Mouse (Mus musculus): Measurements from ENCODE around the gene Tmem128.

Tmem128 gene

DNA sequence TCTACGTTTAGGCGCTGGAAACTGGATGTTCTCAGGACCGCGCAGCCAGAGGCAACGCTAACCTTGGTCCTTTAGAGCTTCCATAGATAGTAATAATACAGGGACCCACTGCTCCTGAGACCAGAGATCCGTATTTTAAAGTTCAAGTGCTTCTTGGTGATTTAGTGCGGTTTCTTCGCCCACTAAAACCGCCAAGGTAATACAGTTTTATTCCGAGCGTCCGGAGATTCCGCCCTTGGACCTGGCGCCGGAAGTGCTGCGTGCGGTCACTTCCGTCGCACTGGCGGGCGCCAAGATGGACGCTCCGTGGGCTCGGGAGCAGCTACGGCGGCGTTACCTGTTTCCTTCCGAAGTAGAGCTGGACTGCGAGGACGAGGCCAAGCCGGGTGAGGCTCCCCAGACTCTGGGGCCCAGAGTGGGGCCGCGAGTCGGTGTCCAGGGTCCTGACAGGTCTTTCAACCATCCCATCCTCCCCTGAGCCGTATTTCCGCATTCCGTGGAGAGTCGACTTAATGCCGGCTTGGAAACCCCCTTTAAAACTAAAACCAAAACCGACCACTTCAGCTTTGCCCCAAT lies at the start of gene Tmem128:
Gene Tmem128, plus strand, starts transcription at position 79 of the 576 bp plus-strand sequence.
- peak; percentile 78 for DNase-seq

DNA sequence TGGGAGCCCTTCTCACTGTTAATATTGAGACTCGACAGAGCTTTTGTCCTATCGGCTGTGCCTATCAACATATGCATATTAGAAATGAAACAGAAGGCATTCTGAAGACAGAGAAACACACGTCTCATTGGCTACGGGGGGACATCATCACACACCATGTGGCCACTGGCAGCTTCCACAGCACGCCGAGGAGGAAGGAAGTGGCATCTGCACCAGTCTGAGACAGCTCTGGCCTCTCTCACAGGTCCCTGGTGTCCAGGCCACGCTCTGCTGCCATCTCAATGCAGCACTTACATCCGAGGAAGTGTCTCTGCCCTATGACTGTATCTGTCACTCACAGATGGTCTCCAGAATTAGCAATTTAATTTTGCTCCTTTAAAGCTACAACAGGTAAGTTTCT lies 48.3 kb upstream of the Tmem128 start:
- DNase-seq, result no peak

DNA sequence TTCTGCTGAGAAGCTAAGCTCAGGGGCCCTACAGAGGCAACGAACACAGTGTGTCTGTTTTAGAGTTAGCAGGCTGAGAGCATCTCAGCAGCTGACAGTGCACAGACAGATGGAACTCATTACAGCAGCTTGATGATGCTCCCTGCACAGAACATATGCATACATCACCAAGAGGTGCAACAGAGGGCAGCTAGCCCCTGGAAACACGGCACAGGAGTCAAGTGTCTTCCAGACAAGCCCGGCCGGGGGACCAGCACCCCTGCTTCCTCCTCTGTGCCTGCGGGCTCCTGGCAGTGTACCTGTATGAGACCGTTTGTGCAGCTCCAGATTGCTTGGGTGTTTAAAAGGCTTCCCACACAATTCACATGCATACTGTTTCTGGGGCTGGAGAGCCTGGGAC lies 47.0 kb upstream of the Tmem128 start:
- no peak for DNase-seq

DNA sequence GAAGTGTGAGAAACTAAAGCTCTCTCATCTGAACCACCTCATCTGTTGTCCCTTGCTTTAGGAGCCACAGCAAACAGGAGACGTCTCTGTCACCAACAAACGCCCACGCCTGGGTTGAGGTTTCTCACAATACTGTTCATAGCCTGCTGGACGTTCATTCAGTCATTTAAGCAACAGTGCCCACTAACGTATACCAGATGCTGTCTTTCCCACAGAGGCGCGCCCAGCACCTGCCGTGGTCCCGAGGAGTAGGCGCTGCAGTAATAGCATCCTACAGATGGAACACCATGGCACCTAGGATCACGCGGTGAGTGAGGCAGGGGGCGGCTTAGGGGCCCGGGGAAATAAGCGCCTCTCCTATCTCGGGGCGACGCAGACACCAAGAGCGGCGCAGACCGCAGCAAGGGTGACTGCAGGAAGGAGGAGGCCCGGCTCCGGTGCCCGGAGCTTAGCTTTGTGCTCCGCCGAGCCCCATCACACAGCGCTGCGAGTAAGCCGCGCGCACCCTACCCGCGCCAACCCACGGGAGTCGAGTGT lies 40.1 kb upstream of the Tmem128 start:
- no peak for DNase-seq

DNA sequence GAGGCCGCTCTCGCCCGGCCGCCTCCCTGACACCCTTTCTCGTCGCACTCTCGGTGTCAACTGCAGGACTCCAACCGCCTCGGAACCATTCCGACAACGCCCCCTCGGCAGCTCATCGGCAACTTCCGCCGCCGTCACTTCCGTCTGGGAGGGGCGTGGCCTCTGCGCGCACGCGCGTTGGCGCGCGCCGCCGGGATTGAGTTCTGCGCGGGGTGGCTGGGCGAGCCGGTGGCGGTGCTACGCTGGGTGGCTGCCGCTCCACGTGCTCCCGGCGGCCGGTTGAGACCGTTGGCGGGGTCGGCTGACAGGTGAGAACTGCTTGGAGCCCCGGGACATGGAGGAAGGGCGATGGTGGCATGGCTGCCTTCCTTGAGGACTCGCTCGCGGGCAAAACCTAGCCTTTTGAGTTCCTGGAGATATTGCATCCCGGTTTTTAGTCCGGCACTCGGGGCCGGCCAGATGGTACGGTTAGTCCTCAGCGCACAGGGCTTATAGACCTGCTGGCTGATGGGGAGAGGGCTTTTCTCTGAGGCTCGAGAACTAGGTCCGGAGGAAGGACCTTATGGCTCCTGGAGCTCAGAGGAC lies 39.6 kb upstream of the Tmem128 start, which contains the start of the genes Zbtb49 and Lyar:
Gene Zbtb49, minus strand, starts transcription at position 130 of the 585 bp plus-strand sequence.
Gene Lyar, plus strand, starts transcription at position 143 of the 585 bp plus-strand sequence.
- peak; percentile 96 for DNase-seq

DNA sequence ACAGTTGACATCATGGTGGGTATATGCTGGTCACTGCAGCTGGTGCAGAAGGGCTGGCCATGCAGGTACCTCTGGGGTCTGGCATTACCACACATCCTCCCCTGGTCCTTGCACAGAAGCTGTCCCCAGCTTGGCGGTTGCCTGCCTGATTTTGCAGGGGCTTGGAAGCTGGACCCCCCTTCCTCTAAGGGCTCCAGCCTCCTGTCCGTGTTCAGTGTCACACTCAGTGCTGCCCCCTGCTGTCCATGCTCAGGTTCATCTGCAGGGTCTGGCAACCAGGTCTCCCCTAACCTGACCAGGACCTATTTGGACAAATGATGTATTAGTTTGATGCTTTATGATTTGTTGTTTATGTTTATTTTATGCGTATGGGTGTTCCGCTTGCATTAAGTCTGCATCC lies 24.6 kb upstream of the Tmem128 start:
- peak; percentile 65 for DNase-seq

DNA sequence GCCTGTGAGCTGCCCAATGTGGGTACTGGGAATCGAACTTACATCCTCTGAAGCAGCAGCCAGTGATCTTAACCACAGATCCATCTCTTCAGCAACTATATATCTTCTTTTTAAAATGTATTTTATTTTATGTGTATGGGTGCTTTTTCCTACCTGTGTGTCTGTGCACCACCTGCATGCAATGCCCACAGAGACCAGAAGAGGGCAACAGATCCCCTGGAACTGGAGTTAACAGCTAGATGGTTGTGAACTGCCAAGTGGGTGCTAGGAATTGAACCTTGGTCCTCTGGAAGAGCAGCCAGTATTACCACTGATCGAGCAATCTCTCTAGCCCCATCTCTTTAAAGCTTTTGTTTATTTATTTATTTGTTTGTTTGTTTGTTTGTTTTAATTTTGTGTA lies 23.4 kb upstream of the Tmem128 start:
- DNase-seq, result peak; percentile 8

DNA sequence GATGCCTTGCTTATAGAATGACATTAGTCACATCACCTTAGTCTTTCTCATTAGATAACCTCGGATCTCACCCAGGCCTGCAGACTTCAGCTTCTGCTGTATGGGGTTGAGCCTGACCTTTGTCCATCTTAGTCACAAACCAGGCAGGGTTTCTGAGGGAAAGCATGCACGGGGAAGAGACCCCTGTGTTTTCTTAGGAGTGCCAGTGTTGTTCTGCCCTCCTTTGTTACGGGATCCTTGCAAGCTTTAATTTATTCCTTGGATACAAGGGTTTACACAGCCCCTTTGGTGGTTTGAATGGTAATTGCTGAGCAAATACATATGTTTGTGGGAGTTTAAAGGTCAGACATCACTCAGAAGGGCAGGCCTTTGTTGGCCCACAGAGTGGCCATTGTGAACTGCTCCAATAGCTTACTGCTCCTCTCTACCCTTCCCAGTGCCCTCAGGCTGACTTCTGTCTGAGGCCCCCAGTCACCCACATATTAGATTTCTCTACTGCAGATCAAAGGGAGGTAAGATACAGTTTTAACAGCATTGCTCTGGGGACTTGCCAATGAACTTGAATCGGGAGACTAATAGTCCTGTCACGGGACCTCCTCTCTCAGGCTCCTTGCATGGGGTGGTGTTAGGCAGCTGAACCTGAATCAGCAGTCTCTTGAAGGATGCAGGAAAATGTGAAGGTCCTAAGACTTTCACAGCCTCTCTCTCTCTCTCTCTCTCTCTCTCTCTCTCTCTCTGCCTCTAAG lies 19.1 kb upstream of the Tmem128 start:
- DNase-seq, result peak; percentile 4

DNA sequence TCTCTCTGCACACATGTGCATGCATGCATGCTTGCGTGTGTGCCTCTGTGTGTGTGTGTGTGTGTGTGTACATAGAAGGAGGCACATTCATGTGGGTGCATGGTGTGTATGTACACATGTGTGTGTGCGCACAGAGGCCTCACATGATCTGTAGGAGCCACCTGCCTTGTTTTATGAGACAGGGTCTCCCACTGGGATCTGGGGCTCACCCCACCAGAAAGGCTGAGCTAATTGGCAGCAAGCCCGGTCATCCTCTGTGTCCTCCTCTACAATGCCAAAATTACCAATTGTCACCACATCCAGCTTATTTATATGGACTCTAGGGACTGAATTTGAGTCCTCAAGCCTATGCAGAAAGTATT lies 18.5 kb upstream of the Tmem128 start:
- peak; percentile 7 for DNase-seq

DNA sequence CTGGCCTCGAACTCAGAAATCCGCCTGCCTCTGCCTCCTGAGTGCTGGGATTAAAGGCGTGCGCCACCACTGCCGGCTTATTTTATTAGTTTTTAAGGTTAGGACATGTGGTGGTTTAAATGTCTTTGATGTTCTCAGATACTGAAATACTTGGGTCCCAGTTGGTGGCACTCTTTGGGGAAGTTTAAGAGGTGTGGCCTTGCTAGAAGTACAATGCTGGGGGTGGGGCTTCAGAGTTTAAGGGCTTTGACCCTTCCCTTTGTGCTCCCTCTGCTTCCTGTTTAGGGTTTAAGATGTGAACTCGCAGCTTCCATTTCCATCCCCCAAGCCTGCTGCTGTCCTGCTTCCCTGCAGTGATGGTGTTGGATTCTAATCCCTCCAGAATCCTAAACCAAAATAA lies 18.0 kb upstream of the Tmem128 start:
- peak; percentile 1 for DNase-seq

DNA sequence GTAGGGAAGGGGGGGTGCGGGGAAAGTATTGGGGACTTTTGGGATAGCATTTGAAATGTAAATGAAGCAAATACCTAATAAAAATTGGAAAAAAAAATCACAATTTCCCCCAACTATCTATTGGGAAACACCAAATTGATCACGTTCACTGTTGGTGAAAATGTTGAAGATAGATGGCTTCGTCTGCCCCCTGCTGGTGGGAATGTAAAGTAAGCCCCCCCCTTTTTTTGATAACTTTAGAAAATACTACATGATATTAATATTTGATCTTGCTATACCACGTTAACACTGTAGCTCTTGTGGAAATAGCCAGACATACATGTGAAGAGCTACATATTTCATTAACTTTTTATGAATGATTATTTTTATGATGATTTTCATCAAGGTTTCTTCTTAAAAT lies 4.8 kb upstream of the Tmem128 start:
- DNase-seq, result peak; percentile 4

DNA sequence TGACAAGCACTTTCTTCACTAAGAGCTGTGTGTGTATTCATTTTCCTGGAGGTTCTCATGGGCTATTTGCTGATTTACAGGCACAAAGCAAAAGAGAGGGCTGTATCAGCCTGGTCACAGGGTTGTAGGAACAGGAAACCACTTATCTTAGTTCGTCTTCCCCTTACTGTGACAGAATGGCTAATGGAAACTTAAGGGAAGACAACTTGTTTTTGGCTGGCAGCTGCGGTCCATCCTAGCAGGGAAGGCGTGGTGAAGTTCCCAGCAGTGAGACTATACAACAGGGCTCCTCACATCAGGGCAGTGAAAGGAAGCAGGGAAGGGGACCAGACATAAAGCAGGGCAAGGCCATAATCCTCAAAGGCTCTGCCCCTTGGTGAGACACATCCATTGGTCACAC lies 4.3 kb upstream of the Tmem128 start:
- DNase-seq, result peak; percentile 4

DNA sequence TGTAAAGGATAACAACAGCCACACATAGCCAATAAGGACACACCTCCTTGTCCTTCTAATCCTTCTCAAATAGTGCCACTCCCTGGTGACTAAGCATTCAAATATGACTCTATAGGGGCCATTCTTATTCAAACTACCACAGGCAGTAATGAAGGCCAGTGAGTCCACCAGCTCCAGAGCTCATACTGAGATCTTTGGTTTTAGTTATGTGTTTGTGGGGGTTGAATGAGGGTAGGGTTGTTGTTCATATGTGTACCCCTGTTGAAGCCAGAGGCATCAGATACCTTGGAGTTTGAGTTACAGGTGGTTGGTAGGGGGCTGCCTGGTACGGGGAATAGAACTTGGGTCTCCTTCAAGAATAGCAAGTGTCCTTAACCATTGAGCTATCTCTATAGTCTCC lies 3.4 kb upstream of the Tmem128 start:
- peak; percentile 0 for DNase-seq

DNA sequence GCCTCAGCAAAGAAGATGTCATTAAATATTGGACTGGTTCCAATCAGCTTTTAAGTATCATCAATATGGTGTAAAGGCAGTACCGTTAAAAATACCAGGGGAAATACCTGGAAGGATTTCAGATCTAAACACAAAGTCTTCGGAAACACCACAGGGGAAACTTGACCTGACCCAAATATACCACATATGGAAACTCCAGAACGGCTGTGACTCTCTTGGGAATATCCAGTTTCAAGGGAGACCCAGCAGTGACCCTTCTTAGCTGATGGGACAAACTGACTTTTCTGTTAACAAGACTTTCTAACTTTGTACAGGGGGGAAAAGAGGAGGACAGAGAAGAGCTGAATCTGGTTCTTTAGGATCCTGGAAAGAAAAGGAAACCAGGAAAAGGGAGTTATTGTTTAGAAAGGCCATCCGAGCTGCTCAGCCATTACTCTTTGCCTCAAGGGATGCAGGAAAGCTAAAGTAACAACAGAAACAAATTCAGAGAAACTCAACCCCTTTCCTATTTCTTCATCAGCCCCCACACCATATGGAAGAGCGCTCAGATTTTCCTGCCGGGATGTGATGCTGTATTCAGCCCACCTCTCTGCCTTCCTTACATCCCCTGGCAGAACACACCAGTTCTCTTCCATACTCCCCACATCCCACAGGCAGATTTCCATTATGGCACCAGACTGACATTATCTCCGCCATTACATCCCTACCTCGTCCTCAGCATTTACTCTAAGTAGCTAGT lies 1.8 kb upstream of the Tmem128 start:
- no peak for DNase-seq

DNA sequence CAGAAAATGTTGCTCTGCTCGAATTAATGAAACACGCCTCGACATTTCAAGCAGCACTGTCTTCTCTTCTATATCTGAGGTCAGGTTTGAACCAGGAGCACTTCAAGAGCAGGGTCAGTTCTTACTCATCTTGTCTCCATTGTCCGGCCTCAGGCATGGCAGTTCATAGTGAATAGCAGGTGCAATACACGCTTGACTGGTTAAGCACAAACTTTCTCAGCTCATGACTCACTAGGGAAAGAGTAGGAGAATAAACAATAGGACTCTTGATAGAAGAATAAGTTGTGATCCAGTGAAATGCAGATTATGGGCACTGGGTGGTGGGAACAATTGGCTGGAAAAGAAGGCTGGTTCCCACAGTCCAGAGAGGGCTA lies 1.2 kb upstream of the Tmem128 start:
- DNase-seq, result peak; percentile 2

DNA sequence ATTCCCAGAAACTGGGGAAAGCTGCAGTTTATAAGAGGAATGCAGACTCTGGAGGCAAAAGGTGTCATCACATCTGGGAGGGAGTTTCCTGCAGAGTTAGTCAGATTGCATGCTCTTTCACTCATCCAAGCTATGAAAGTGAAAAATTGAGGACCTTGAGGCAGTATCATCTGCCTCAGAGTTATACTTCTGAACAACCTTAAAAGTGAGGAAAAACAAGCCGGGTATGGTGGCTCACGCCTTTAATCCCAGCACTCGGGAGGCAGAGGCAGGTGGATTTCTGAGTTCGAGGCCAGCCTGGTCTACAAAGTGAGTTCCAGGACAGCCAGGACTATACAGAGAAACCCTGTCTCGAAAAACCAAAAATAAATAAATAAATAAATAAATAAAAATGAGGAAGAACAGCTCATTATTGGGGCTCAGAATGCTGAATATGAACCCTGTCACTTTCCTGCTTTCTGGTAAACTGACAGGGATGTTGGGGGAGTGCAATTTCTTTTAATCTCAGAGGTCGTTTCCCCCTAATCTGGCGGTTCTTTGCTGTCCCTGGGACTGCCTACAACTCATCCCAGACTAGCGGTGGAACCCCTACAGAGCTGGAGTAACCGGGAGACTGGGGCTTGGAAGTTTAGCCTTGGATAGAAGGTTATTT lies 404 bp upstream of the Tmem128 start:
- no peak for DNase-seq

DNA sequence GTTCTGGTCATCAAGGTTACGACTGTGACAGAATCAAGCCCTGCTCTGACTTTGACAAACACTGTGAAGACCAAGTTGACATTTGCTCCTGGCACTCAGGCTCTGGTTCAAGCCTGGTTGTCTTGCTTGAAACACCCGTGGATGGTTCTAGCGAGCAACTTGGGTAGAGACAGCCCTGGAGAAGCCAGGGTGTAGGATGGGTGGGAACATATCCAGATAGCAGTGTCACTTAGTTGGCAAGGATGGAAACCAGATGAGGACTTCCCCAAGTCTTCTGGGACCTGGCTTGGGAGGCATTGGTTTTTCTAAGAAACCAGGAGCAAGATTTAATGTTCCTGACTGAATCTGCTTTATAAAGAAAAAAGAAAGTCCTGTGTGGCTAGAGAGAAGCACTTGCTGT lies 11.0 kb downstream of the Tmem128 start:
- DNase-seq, result no peak

DNA sequence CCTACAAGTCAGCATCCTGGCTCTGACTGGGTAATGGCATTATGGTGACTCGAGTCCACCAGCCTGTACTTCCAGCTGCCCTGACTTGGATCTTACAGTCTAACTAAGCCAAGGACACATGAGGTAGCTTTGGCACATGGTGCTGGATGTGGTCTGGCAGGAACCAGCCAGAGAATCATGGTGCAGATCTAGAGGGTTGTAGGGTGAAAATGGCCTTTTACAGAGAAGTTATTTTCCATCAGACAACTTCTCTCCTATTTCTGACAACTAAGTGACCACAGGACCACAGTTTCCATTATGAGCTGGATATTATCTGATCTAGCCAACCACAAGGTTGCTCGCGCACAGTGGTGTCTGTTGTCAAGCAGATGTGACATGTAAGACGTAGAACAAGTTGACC lies 13.8 kb downstream of the Tmem128 start:
- no peak for DNase-seq

DNA sequence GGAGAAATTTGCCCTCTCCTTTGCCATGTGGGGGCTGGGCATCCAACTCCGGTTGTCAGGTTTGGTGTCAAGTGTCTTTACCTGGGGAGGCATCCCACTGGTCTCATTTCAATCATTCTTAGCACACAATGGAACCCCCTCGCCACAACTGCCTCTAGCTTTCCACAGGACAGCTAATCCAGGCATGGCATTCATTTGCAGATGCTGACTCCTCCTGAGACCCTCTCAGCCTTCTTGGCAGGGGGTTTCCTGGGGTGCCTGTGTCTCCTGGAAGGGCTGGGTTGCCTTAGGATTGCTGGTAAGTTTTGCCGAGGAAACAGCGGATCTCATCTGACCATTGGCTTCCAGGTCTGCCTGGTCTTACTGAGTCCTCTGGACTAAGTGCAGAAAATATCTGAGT lies 15.8 kb downstream of the Tmem128 start, which contains the start of gene Otop1:
Gene Otop1, plus strand, starts transcription at position 202 of the 400 bp plus-strand sequence.
- DNase-seq, result no peak

DNA sequence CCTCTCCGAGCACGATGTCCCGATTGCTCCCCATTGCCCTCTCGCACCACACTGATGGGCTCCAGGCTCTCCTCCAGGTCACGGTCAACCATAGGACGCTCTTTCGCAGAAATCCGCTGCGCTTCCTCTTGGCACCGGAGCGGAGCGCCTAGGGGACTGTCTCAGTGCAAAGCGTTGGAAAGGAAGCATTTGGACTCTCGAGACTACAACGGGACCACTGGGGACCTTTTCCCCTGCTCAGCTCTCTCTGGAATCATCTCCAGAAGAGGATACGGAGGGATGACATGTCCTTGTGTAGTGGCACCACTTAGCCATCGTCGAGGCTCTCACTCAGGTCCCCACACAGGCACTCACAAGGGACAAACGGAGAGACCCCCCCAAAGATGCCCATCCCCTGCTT lies 16.5 kb downstream of the Tmem128 start:
- DNase-seq, result no peak

DNA sequence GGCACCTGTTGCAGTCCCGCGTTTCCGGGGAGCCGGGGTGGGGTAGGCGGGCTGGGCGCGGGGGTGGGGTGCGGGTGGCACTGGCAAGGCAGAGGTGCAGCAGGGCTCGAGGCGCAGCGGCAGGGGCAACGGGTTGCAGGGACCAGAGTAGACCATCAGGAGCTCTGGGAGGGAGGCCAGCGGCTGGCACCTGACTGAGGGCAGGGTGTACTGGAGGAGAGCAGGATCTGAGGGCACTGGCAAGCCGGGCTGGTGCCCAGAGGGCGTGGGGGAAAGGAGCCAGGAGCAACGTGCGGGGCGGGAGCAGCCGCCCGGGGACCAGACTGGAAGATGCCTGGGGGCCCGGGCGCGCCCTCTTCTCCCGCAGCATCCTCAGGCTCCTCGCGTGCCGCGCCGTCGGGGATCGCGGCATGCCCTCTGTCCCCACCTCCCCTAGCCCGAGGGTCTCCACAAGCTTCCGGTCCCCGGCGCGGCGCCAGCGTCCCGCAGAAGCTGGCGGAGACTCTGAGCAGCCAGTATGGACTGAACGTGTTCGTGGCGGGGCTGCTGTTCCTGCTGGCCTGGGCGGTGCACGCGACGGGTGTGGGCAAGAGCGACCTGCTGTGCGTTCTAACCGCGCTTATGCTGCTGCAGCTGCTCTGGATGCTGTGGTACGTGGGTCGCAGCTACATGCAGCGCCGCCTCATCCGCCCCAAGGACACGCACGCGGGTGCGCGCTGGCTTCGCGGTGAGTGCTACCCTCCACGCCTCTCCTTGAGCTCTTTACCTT lies 17.3 kb downstream of the Tmem128 start:
- no peak for DNase-seq

Measured in kidney, postnatal 10 days (tissue).